Mouse (Mus musculus): ENCODE data around the gene Fam169b.

GRCm38 (mm10) chr7:68277897-68278270, 4.2 kb downstream of the Fam169b start:
- TF ChIP-seq CTCF (conservative IDR thresholded peaks at IDR 0.05; ENCODE audit: insufficient read depth, insufficient read length, low read depth, low read length) (no peak), POLR2A (IDR thresholded peaks at IDR 0.05; ENCODE audit: low read depth, low read length) (no peak)
